Mouse (Mus musculus) lung, adult 2 months (tissue): Measurements from ENCODE around the gene Gm9833.

ENCODE experiments used
- CTCF ChIP-seq: fragments of 200-500 bp; IDR thresholded peaks from 2 replicates; pipeline ENCODE4 v1.5.1; 2011; ENCODE audit warnings: mild to moderate bottlenecking, low read length, control low read depth; ENCODE audit not compliant: insufficient read depth
- POLR2A ChIP-seq: fragments of 200-500 bp; IDR thresholded peaks from 2 replicates; pipeline ENCODE4 v1.6.1; 2011; ENCODE audit warnings: low read depth, mild to moderate bottlenecking, control low read depth, low read length, borderline replicate concordance; ENCODE audit errors: extremely low read depth

DNA sequence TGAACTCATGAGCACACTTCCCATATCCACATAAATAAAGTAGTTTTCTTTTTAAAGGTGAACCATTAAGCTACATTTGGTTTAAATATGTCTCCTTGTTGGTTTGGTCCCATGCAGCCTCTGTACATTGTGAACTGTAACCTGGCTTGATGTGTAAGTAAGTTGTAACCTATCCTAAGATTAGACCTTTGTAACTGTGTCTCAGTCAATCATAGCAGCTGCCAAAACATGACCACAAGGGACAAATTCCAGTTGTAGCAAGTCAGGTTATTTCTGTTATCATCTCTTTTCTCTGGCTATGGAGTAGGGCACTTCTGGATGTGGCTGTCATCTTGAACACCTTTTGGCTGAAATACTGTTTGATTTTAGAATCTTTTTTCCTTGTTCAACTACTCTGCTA, 12.1 kb upstream of the Gm9833 start:
- TF ChIP-seq POLR2A (no peak), CTCF (no peak)
